Mouse (Mus musculus): ENCODE measurements around the gene Gm49318.

- no peak for TF ChIP-seq CTCF (IDR thresholded peaks at IDR 0.05; ENCODE audit: extremely low read depth, insufficient read depth, insufficient read length, insufficient replicate concordance)
- TF ChIP-seq POLR2A (IDR thresholded peaks at IDR 0.05; ENCODE audit: low read depth, low read length), result no peak
Measured at GRCm38 (mm10) chr9:22004546-22004945, 66.5 kb downstream of the Gm49318 start.

Data from spleen, adult 2 months (tissue).